Mouse (Mus musculus): ENCODE measurements around the gene Thtpa.

GRCm38 (mm10) chr14:55119421-55120134 is 25.0 kb downstream of the Thtpa start:
- TF ChIP-seq CTCF (IDR thresholded peaks at IDR 0.05; ENCODE audit: low read depth) (peak; percentile 63), EP300 (IDR thresholded peaks at IDR 0.05; ENCODE audit: low read depth) (no peak)

Measured in liver, embryonic 14.5 days (tissue).